46 mouse cellular contexts compared by ENCODE assay signal in the genomic region with DNA sequence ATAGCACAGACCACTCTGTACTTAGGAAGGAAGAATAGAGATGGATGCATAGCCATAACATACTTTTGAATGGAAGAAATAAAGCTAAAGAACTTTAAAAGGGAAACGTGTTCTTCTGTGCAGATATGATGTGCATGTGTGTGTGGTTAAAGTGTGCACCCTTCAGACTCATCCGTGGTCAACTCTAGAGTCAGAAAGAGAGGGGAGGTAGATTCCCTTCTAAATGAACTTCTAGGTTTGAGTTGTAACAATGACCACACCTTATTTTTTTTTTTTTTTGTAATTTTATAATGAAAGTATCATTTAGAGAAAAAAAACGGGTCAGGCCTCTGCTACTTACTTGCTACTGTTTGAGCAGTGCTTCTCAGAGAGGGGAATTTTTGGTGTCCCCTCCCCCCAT. TPM values are rescaled to one million over a fixed set of nuclear protein-coding genes. Genes with fewer than 3 reads are reported as not detected.
"Had no signal": no experiment of that assay in that cellular context is flagged by ENCODE, and none has a peak within 500 bp of the region (broad histone marks: within the 10 kb centered on the region; RNA-seq: fewer than 3 reads in every experiment).

No protein-coding gene starts in this region.

- ATAC-seq: hindbrain, embryonic 16.5 days; hindbrain, postnatal 0 days; inflammation-experienced regulatory T-cells, adult 6 months; intestine, embryonic 15.5 days; intestine, embryonic 16.5 days; intestine, postnatal 0 days had no signal

- H3K27me3 ChIP-seq: heart, embryonic 12.5 days; heart, embryonic 13.5 days; hindbrain, embryonic 12.5 days; hindbrain, embryonic 13.5 days; hindbrain, embryonic 15.5 days; intestine, embryonic 15.5 days had no signal

- H3K4me3 ChIP-seq: heart, embryonic 10.5 days; heart, embryonic 12.5 days; heart, embryonic 13.5 days; heart, embryonic 15.5 days; hindbrain, embryonic 10.5 days; hindbrain, embryonic 12.5 days; hindbrain, embryonic 13.5 days; hindbrain, embryonic 15.5 days; intestine, embryonic 15.5 days; kidney, embryonic 15.5 days; layer of hippocampus, adult 2 months; left cerebral cortex, adult 2 months had no signal

- H3K27ac ChIP-seq: heart, embryonic 10.5 days; heart, embryonic 13.5 days; heart, embryonic 15.5 days; hindbrain, embryonic 10.5 days; hindbrain, embryonic 12.5 days; hindbrain, embryonic 13.5 days; hindbrain, embryonic 14.5 days; hindbrain, embryonic 15.5 days; hindbrain, postnatal 0 days; intestine, embryonic 15.5 days; kidney, embryonic 15.5 days; kidney, postnatal 0 days; layer of hippocampus, adult 2 months; left cerebral cortex, adult 2 months had no signal

- H3K9ac ChIP-seq: heart, embryonic 12.5 days; heart, embryonic 13.5 days; heart, embryonic 15.5 days; hindbrain, embryonic 12.5 days; hindbrain, embryonic 13.5 days; hindbrain, embryonic 14.5 days; hindbrain, embryonic 15.5 days; intestine, embryonic 15.5 days; kidney, embryonic 15.5 days had no signal

- H3K4me1 ChIP-seq: heart, embryonic 10.5 days; heart, embryonic 12.5 days; heart, embryonic 13.5 days; heart, embryonic 15.5 days; hindbrain, embryonic 10.5 days; hindbrain, embryonic 12.5 days; hindbrain, embryonic 13.5 days; hindbrain, embryonic 15.5 days; intestine, embryonic 15.5 days; kidney, embryonic 15.5 days had no signal

- DNase-seq: heart, postnatal 10 days; heart, postnatal 14 days; heart, postnatal 36 days; heart, postnatal 4 days; kidney, adult 11 months; kidney, adult 18-20 months; kidney, adult 2 months; kidney, adult 8-10 months; kidney, adult 9 months; kidney, postnatal 10 days; kidney, postnatal 14 days; kidney, postnatal 25 days; kidney, postnatal 36 days; kidney, postnatal 4 days; layer of hippocampus, adult 9-11 months; layer of hippocampus, postnatal 36 days had no signal

- H3K9me3 ChIP-seq: heart, embryonic 10.5 days; heart, embryonic 12.5 days; heart, embryonic 13.5 days; heart, embryonic 15.5 days; hindbrain, embryonic 10.5 days; hindbrain, embryonic 12.5 days; hindbrain, embryonic 13.5 days; hindbrain, embryonic 15.5 days; intestine, embryonic 15.5 days; kidney, embryonic 15.5 days had no signal

- H3K36me3 ChIP-seq: heart, embryonic 10.5 days; heart, embryonic 12.5 days; heart, embryonic 13.5 days; heart, embryonic 15.5 days; hindbrain, embryonic 10.5 days; hindbrain, embryonic 12.5 days; hindbrain, embryonic 13.5 days; hindbrain, embryonic 15.5 days; intestine, embryonic 15.5 days; kidney, embryonic 15.5 days had no signal

- H3K4me2 ChIP-seq: heart, embryonic 11.5 days; heart, embryonic 12.5 days; heart, embryonic 13.5 days; heart, embryonic 15.5 days; hindbrain, embryonic 12.5 days; hindbrain, embryonic 13.5 days; hindbrain, embryonic 14.5 days; hindbrain, embryonic 15.5 days; intestine, embryonic 15.5 days; kidney, embryonic 15.5 days had no signal

RNA-seq across cellular contexts. Expression of a gene that starts 9.7 kb away (rescaled TPM):
- total RNA-seq: heart, postnatal 10 days; heart, postnatal 14 days; heart, postnatal 25 days; heart, postnatal 4 days; hematopoietic stem cell, adult 5-6 weeks had no signal
- polyA plus RNA-seq: heart, embryonic 11.5 days; heart, embryonic 16.5 days; inflammation-experienced regulatory T-cells, adult 6 months; kidney, adult 2 months had no signal

RNA-seq across cellular contexts. Expression of a gene that starts 36.0 kb away (rescaled TPM):
- total RNA-seq: heart, postnatal 10 days; heart, postnatal 25 days; heart, postnatal 36 days; hematopoietic stem cell, adult 5-6 weeks had no signal
- polyA plus RNA-seq: heart, postnatal 0 days had no signal

RNA-seq across cellular contexts. Expression of a gene that starts 39.6 kb away (rescaled TPM):
- total RNA-seq: heart, postnatal 10 days; heart, postnatal 14 days; heart, postnatal 25 days; heart, postnatal 36 days; heart, postnatal 4 days; hindbrain, postnatal 0 days; layer of hippocampus, adult 18-20 months; layer of hippocampus, adult 2 months; layer of hippocampus, postnatal 14 days; layer of hippocampus, postnatal 25 days; left cerebral cortex, adult 18-20 months; left cerebral cortex, adult 2 months; left cerebral cortex, adult 8-10 months had no signal
- polyA plus RNA-seq: kidney, adult 2 months; large intestine, adult 2 months had no signal

RNA-seq across cellular contexts. Expression of a gene that starts 58.2 kb away (rescaled TPM):
- total RNA-seq: heart, postnatal 10 days; heart, postnatal 14 days; heart, postnatal 25 days; hematopoietic stem cell, adult 5-6 weeks; left cerebral cortex, adult 2 months had no signal
- polyA plus RNA-seq: inflammation-experienced regulatory T-cells, adult 6 months had no signal
